Mouse (Mus musculus) intestine, embryonic 16.5 days (tissue): ENCODE data around the gene Limk2. TPM values are rescaled to one million over a fixed set of nuclear protein-coding genes. Genes with fewer than 3 reads are reported as not detected.
A peak's percentile ranks its signal among the peaks of the same experiment; 100 is the strongest.

Experiments
- ATAC-seq: fragments of 200-750 bp; cut with Nextera tagmentation; 2 replicates; pipeline ENCODE4 v1.8.0; 2017; ENCODE audit warnings: moderate TSS enrichment, moderate library complexity
- H3K27ac ChIP-seq: fragments of 300-500 bp; sonication (generic); 2 replicates; pipeline ENCODE4 v1.5.1; 2014; ENCODE audit warnings: mild to moderate bottlenecking, low read length
- H3K27me3 ChIP-seq: fragments of 300-500 bp; sonication (generic); replicated peaks from 2 replicates; pipeline ENCODE4 v1.6.1; 2014; ENCODE audit warnings: low read length, control low read depth, mixed read lengths; ENCODE audit not compliant: control insufficient read depth, insufficient read depth
- H3K36me3 ChIP-seq: fragments of 300-500 bp; sonication (generic); 2 replicates; pipeline ENCODE4 v1.6.1; 2014; ENCODE audit warnings: low read length, control low read depth; ENCODE audit not compliant: control insufficient read depth, insufficient read depth
- H3K4me1 ChIP-seq: fragments of 300-500 bp; sonication (generic); 2 replicates; pipeline ENCODE4 v1.6.1; 2014; ENCODE audit warnings: low read length, control low read depth, mixed read lengths; ENCODE audit not compliant: control insufficient read depth, insufficient read depth
- H3K4me2 ChIP-seq: fragments of 300-500 bp; sonication (generic); 2 replicates; pipeline ENCODE4 v1.6.1; 2014; ENCODE audit warnings: low read depth, low read length, control low read depth
- H3K4me3 ChIP-seq: fragments of 300-500 bp; sonication (generic); 2 replicates; pipeline ENCODE4 v1.5.1; 2014; ENCODE audit warnings: mild to moderate bottlenecking, low read length
- H3K9ac ChIP-seq: fragments of 300-500 bp; sonication (generic); 2 replicates; pipeline ENCODE4 v1.6.1; 2014; ENCODE audit warnings: low read depth, low read length
- H3K9me3 ChIP-seq: fragments of 300-500 bp; sonication (generic); 2 replicates; pipeline ENCODE4 v1.6.1; 2016; ENCODE audit warnings: low read length, control low read depth; ENCODE audit not compliant: control insufficient read depth
- WGBS: fragments of 180-500 bp; shearing (Covaris S2); extraction: QIAGEN DNeasy Blood & Tissue Kit; methylation state at CpG from one replicate; pipeline ENCODE4 v1.1.7; 2014; 5-methylcytosine and 5-hydroxymethylcytosine counted together
- polyA plus RNA-seq: library from polyadenylated mRNA; unstranded; fragments of >200 nt; fragmentation: Nextera tagmentation; extraction: Ambion mirVana; gene quantifications from 2 replicates; pipeline ENCODE4 v1.2.1, GENCODE M21; 2015

Limk2 gene
- polyA plus RNA-seq, 1 experiment from 2014 or later, result 81.3 TPM

GRCm38 (mm10) chr11:3302385-3302784, 106.6 kb downstream of the Limk2 start:
- 85% methylated on average over 4 of the region's 4 CpGs for WGBS
- no peak for ATAC-seq
- Histone ChIP-seq H3K9me3 (no peaks in the 10 kb centered on the region), H3K27ac (no peak overlapping the region), H3K4me3 (no peak overlapping the region), H3K4me1 (peaks cover 9% of the 10 kb centered on the region), H3K27me3 (no peaks in the 10 kb centered on the region), H3K4me2 (no peak overlapping the region), H3K9ac (no peak overlapping the region), H3K36me3 (peaks cover 48% of the 10 kb centered on the region)

GRCm38 (mm10) chr11:3301075-3301474, 107.9 kb downstream of the Limk2 start:
- H3K36me3 ChIP-seq, result peaks cover 44% of the 10 kb centered on the region
- H3K9ac ChIP-seq, result no peak overlapping the region

GRCm38 (mm10) chr11:3298813-3299185, 110.2 kb downstream of the Limk2 start:
- no peaks in the 10 kb centered on the region for H3K9me3 ChIP-seq
- no peak overlapping the region for H3K9ac ChIP-seq
- WGBS, result 95% methylated on average over 14 of the region's 14 CpGs
- no peak overlapping the region for H3K4me3 ChIP-seq
- no peak overlapping the region for H3K4me2 ChIP-seq
- H3K27me3 ChIP-seq, result no peaks in the 10 kb centered on the region
- H3K27ac ChIP-seq, result no peak overlapping the region
- no peak for ATAC-seq
- H3K4me1 ChIP-seq, result peaks cover 34% of the 10 kb centered on the region
- H3K36me3 ChIP-seq, result peaks cover 49% of the 10 kb centered on the region

More at GRCm38 (mm10) chr11:3301075-3301474, 107.9 kb downstream of the Limk2 start:
- Histone ChIP-seq H3K27me3 (no peaks in the 10 kb centered on the region), H3K4me1 (peaks cover 16% of the 10 kb centered on the region), H3K4me2 (no peak overlapping the region), H3K9me3 (no peaks in the 10 kb centered on the region), H3K27ac (no peak overlapping the region), H3K4me3 (no peak overlapping the region)
- WGBS, result 92% methylated on average over 5 of the region's 5 CpGs
- no peak for ATAC-seq

GRCm38 (mm10) chr11:3297871-3298812, 110.8 kb downstream of the Limk2 start:
- H3K4me2 ChIP-seq, result no peak overlapping the region
- H3K4me3 ChIP-seq, result no peak overlapping the region
- H3K36me3 ChIP-seq, result peaks cover 49% of the 10 kb centered on the region
- H3K9ac ChIP-seq, result no peak overlapping the region
- H3K27me3 ChIP-seq, result no peaks in the 10 kb centered on the region
- ATAC-seq, result no peak
- WGBS, result 89% methylated on average over 10 of the region's 10 CpGs
- peaks cover 40% of the 10 kb centered on the region for H3K4me1 ChIP-seq
- H3K9me3 ChIP-seq, result no peaks in the 10 kb centered on the region
- no peak overlapping the region for H3K27ac ChIP-seq

- Histone ChIP-seq H3K4me2 (no peak overlapping the region), H3K4me3 (no peak overlapping the region), H3K36me3 (peaks cover 46% of the 10 kb centered on the region), H3K27me3 (no peaks in the 10 kb centered on the region), H3K27ac (no peak overlapping the region), H3K9me3 (no peaks in the 10 kb centered on the region), H3K4me1 (peaks cover 41% of the 10 kb centered on the region), H3K9ac (0 out of 2 replicates have a peak overlapping the region, but pooled peaks have one; percentile 29)
- ATAC-seq, result no peak
- WGBS, result 49% methylated on average over 5 of the region's 5 CpGs
These were observed 112.9 kb downstream of the Limk2 start for GRCm38 (mm10) chr11:3296056-3296455.

- 91% methylated on average over 2 of the region's 2 CpGs for WGBS
- peaks cover 34% of the 10 kb centered on the region for H3K36me3 ChIP-seq
- no peak for ATAC-seq
- H3K27me3 ChIP-seq, result no peaks in the 10 kb centered on the region
- H3K9me3 ChIP-seq, result no peaks in the 10 kb centered on the region
- no peak overlapping the region for H3K27ac ChIP-seq
- H3K4me3 ChIP-seq, result no peak overlapping the region; the same call in 1 of the 2 replicates
- H3K4me2 ChIP-seq, result no peak overlapping the region
- no peak overlapping the region; the same call in 1 of the 2 replicates for H3K9ac ChIP-seq
- H3K4me1 ChIP-seq, result peaks cover 41% of the 10 kb centered on the region
These were observed 114.3 kb downstream of the Limk2 start for GRCm38 (mm10) chr11:3294641-3295040.

Other genes with a start within 250 kb of the Limk2 start
- 11.8 and 12.6 TPM in 2 replicates for gene Sfi1, start 215.7 kb downstream of the Limk2 start, polyA plus RNA-seq
- gene Eif4enif1, start 206.8 kb downstream of the Limk2 start, polyA plus RNA-seq, result 31.0 and 32.4 TPM in 2 replicates
- gene Drg1, start 142.8 kb downstream of the Limk2 start, polyA plus RNA-seq, result 179 and 194 TPM in 2 replicates
- 20.9 and 22.1 TPM in 2 replicates for gene Patz1, start 120.3 kb downstream of the Limk2 start, polyA plus RNA-seq
- gene Pik3ip1, start 78.8 kb downstream of the Limk2 start, polyA plus RNA-seq, result 7.3 and 8.8 TPM in 2 replicates
- gene Rnf185, start 43.2 kb upstream of the Limk2 start, polyA plus RNA-seq, result 34.1 and 36.1 TPM in 2 replicates
- gene Pla2g3, start 79.1 kb upstream of the Limk2 start, polyA plus RNA-seq, result 0.33 and 0.43 TPM in 2 replicates
- 5.6 and 5.9 TPM in 2 replicates for gene Inpp5j, start 95.6 kb upstream of the Limk2 start, polyA plus RNA-seq
- 182 and 185 TPM in 2 replicates for gene Selenom, start 105.5 kb upstream of the Limk2 start, polyA plus RNA-seq
- gene Smtn, start 131.4 kb upstream of the Limk2 start, polyA plus RNA-seq, result 78.2 and 80.1 TPM in 2 replicates
- gene Morc2a, start 240.0 kb upstream of the Limk2 start, polyA plus RNA-seq, result 17.1 and 18.1 TPM in 2 replicates